Mouse (Mus musculus) liver, adult 2 months (tissue): ENCODE results near the gene Fam83f.

Source experiments
- CTCF ChIP-seq: fragments of 200-500 bp; IDR thresholded peaks from 2 replicates; pipeline ENCODE4 v1.5.1; 2011; ENCODE audit warnings: low read depth, low read length, control low read depth
- POLR2A ChIP-seq: fragments of 200-500 bp; IDR thresholded peaks from 2 replicates; pipeline ENCODE4 v1.6.1; 2011; ENCODE audit warnings: low read length, control low read depth; ENCODE audit not compliant: insufficient read depth; ENCODE audit errors: extremely low read depth

DNA sequence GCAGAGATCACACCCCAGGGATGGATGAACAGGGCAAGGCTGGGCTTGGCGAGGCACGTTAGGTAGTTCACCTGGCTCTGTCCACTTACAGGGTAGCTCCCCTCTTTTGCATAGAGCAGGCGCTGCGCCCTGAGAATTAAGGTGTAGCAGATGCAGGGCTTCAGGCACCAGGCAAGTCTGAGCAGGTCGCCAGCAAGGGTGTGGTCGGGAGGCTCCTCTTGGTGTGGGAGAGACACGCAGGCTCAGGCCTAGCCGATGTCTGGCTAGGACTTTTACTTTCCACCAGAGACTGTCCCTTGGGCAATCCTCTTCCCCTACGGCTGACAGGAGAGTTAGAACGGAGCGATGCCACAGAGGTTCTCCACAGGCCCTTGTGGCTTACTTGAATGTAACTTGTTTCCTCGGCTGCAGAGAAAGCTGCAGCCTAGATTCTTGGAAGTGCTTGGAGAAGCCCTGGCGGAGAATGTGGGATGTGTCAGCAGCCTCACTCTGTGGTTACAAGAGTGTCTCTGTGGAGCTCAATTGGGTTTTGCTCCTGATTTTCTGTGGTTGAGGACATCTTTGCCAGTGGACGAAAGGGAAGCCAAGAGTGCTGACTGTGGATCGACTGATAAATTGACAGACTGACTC is 22.6 kb upstream of the Fam83f start:
- TF ChIP-seq CTCF = no peak
- TF ChIP-seq POLR2A = no peak
